Mouse (Mus musculus) left cerebral cortex, adult 9 months (tissue): ENCODE measurements around the gene Sgcg.

Source experiments
- DNase-seq, 2 experiments: peaks; one replicate each; pipeline ENCODE4 v3.0.0; 2022; ENCODE audit warnings: low spot score in 2 of 2

Gene Sgcg

GRCm38 (mm10) chr14:61235846-61236474 is 22.3 kb downstream of the Sgcg start:
- DNase-seq: no peak

GRCm38 (mm10) chr14:61232016-61232568 is 26.2 kb downstream of the Sgcg start:
- DNase-seq: peak in 1 of 2 experiments; percentile 26

- DNase-seq: no peak
Observed at GRCm38 (mm10) chr14:61230179-61230578, 28.1 kb downstream of the Sgcg start.

- DNase-seq: no peak
Observed at GRCm38 (mm10) chr14:61229763-61230162, 28.5 kb downstream of the Sgcg start.

GRCm38 (mm10) chr14:61226151-61226550 is 32.1 kb downstream of the Sgcg start:
- DNase-seq: no peak

GRCm38 (mm10) chr14:61224387-61225077 is 33.8 kb downstream of the Sgcg start:
- no peak for DNase-seq

- DNase-seq: no peak
Observed at GRCm38 (mm10) chr14:61223740-61224139, 34.5 kb downstream of the Sgcg start.

GRCm38 (mm10) chr14:61222506-61222905 is 35.8 kb downstream of the Sgcg start:
- no peak for DNase-seq

GRCm38 (mm10) chr14:61221166-61221565 is 37.1 kb downstream of the Sgcg start:
- no peak for DNase-seq

GRCm38 (mm10) chr14:61211754-61212153 is 46.5 kb downstream of the Sgcg start:
- no peak for DNase-seq

GRCm38 (mm10) chr14:61210111-61210510 is 48.2 kb downstream of the Sgcg start:
- no peak for DNase-seq

GRCm38 (mm10) chr14:61194416-61194815 is 63.9 kb downstream of the Sgcg start:
- DNase-seq: no peak

GRCm38 (mm10) chr14:61192326-61192725 is 66.0 kb downstream of the Sgcg start:
- DNase-seq: no peak

- DNase-seq: no peak
Observed at GRCm38 (mm10) chr14:61191904-61192303, 66.4 kb downstream of the Sgcg start.

GRCm38 (mm10) chr14:61173229-61173628 is 85.1 kb downstream of the Sgcg start:
- DNase-seq: peak in 1 of 2 experiments; percentile 56

- DNase-seq: peak; percentile 99
Observed at GRCm38 (mm10) chr14:61172548-61173158, 85.6 kb downstream of the Sgcg start.

- DNase-seq: no peak
Observed at GRCm38 (mm10) chr14:61171261-61171970, 86.9 kb downstream of the Sgcg start.
